Mouse (Mus musculus): Measurements from ENCODE around the gene Arfgef2.

The Arfgef2 gene

GRCm38 (mm10) chr2:166806173-166806705, 851 bp downstream of the Arfgef2 start:
- in situ Hi-C loops (cut with MboI, MseI): no loop called here

GRCm38 (mm10) chr2:166806813-166807212, 1.4 kb downstream of the Arfgef2 start:
- in situ Hi-C loops (cut with MboI, MseI): no loop called here

- in situ Hi-C loops (cut with MboI, MseI): no loop called here
These were observed 4.1 kb downstream of the Arfgef2 start for GRCm38 (mm10) chr2:166809499-166809898.

GRCm38 (mm10) chr2:166810821-166811220, 5.4 kb downstream of the Arfgef2 start:
- in situ Hi-C loops (cut with MboI, MseI): no loop called here

- in situ Hi-C loops (cut with MboI, MseI): no loop called here
These were observed 13.2 kb downstream of the Arfgef2 start for GRCm38 (mm10) chr2:166818463-166819143.

- in situ Hi-C loops (cut with MboI, MseI): no loop called here
These were observed 14.5 kb downstream of the Arfgef2 start for GRCm38 (mm10) chr2:166819849-166820248.

GRCm38 (mm10) chr2:166820844-166821243, 15.5 kb downstream of the Arfgef2 start:
- in situ Hi-C loops (cut with MboI, MseI): no loop called here

GRCm38 (mm10) chr2:166821406-166821805, 16.0 kb downstream of the Arfgef2 start:
- in situ Hi-C loops (cut with MboI, MseI): no loop called here

- in situ Hi-C loops (cut with MboI, MseI): no loop called here
These were observed 16.9 kb downstream of the Arfgef2 start for GRCm38 (mm10) chr2:166822119-166822826.

GRCm38 (mm10) chr2:166822901-166823300, 17.5 kb downstream of the Arfgef2 start:
- in situ Hi-C loops (cut with MboI, MseI): no loop called here

- in situ Hi-C loops (cut with MboI, MseI): no loop called here
These were observed 19.0 kb downstream of the Arfgef2 start for GRCm38 (mm10) chr2:166824386-166824785.

GRCm38 (mm10) chr2:166824998-166825397, 19.6 kb downstream of the Arfgef2 start:
- in situ Hi-C loops (cut with MboI, MseI): loop anchor here (5.0 kb wide), 1 partner anchor 57 kb away; no protein-coding TSS in a partner anchor

GRCm38 (mm10) chr2:166826491-166827224, 21.3 kb downstream of the Arfgef2 start:
- in situ Hi-C loops (cut with MboI, MseI): loop anchor here (5.0 kb wide), 1 partner anchor 56 kb away; no protein-coding TSS in a partner anchor

GRCm38 (mm10) chr2:166828306-166828705, 22.9 kb downstream of the Arfgef2 start:
- in situ Hi-C loops (cut with MboI, MseI): loop anchor here (5.0 kb wide), 1 partner anchor 54 kb away; no protein-coding TSS in a partner anchor

- in situ Hi-C loops (cut with MboI, MseI): loop anchor here (5.0 kb wide), 1 partner anchor 93 kb away; no protein-coding TSS in a partner anchor
These were observed 25.0 kb downstream of the Arfgef2 start for GRCm38 (mm10) chr2:166830350-166830749.

- in situ Hi-C loops (cut with MboI, MseI): loop anchor here (5.0 kb wide), 1 partner anchor 97 kb away; no protein-coding TSS in a partner anchor
These were observed 28.7 kb downstream of the Arfgef2 start for GRCm38 (mm10) chr2:166834091-166834490.

- in situ Hi-C loops (cut with MboI, MseI): loop anchor here (5.0 kb wide), 1 partner anchor 97 kb away; no protein-coding TSS in a partner anchor
These were observed 29.4 kb downstream of the Arfgef2 start for GRCm38 (mm10) chr2:166834796-166835195.

GRCm38 (mm10) chr2:166835581-166835980, 30.2 kb downstream of the Arfgef2 start:
- in situ Hi-C loops (cut with MboI, MseI): no loop called here

GRCm38 (mm10) chr2:166841813-166842212, 36.4 kb downstream of the Arfgef2 start:
- in situ Hi-C loops (cut with MboI, MseI): no loop called here

GRCm38 (mm10) chr2:166850691-166851090, 45.3 kb downstream of the Arfgef2 start:
- in situ Hi-C loops (cut with MboI, MseI): no loop called here

- in situ Hi-C loops (cut with MboI, MseI): no loop called here
These were observed 46.9 kb downstream of the Arfgef2 start for GRCm38 (mm10) chr2:166852270-166852669.

- in situ Hi-C loops (cut with MboI, MseI): no loop called here
These were observed 50.4 kb downstream of the Arfgef2 start for GRCm38 (mm10) chr2:166855771-166856170.

Measured in regulatory T cell (primary cell).